Mouse (Mus musculus): ENCODE measurements around the gene 4933405L10Rik.
A peak's percentile ranks its signal among the peaks of the same experiment; 100 is the strongest.

Gene 4933405L10Rik

GRCm38 (mm10) chr8:105700966-105701824, 6.3 kb upstream of the 4933405L10Rik start, which contains the start of the genes Acd and Pard6a:
Acd (minus strand) TSS chr8:105701102.
Pard6a (plus strand) TSS chr8:105701148.
- peak; percentile 99 for DNase-seq (ENCODE audit: low spot score)

- DNase-seq (ENCODE audit: low spot score) = no peak
These were observed 5.5 kb upstream of the 4933405L10Rik start for GRCm38 (mm10) chr8:105702001-105702401.

- no peak for DNase-seq (ENCODE audit: low spot score)
These were observed 4.6 kb upstream of the 4933405L10Rik start for GRCm38 (mm10) chr8:105702731-105703415.

- DNase-seq (ENCODE audit: low spot score) = no peak
These were observed 3.2 kb upstream of the 4933405L10Rik start for GRCm38 (mm10) chr8:105704146-105704812.

GRCm38 (mm10) chr8:105704955-105705354, 2.5 kb upstream of the 4933405L10Rik start:
- DNase-seq (ENCODE audit: low spot score) = no peak

- DNase-seq (ENCODE audit: low spot score) = no peak
These were observed 1.0 kb upstream of the 4933405L10Rik start for GRCm38 (mm10) chr8:105706426-105706825.

- DNase-seq (ENCODE audit: low spot score) = no peak
These were observed 1.2 kb downstream of the 4933405L10Rik start for GRCm38 (mm10) chr8:105708675-105709074.

- no peak for DNase-seq (ENCODE audit: low spot score)
These were observed 1.9 kb downstream of the 4933405L10Rik start for GRCm38 (mm10) chr8:105709317-105709716.

- no peak for DNase-seq (ENCODE audit: low spot score)
These were observed 4.8 kb downstream of the 4933405L10Rik start for GRCm38 (mm10) chr8:105712286-105712685.

- DNase-seq (ENCODE audit: low spot score) = peak; percentile 96
These were observed 6.7 kb downstream of the 4933405L10Rik start for GRCm38 (mm10) chr8:105714139-105714538.

- no peak for DNase-seq (ENCODE audit: low spot score)
These were observed 7.6 kb downstream of the 4933405L10Rik start for GRCm38 (mm10) chr8:105715042-105715441.

- DNase-seq (ENCODE audit: low spot score) = no peak
These were observed 9.0 kb downstream of the 4933405L10Rik start for GRCm38 (mm10) chr8:105716302-105716945.

- DNase-seq (ENCODE audit: low spot score) = no peak
These were observed 12.2 kb downstream of the 4933405L10Rik start for GRCm38 (mm10) chr8:105719637-105720036.

- DNase-seq (ENCODE audit: low spot score) = no peak
These were observed 15.4 kb downstream of the 4933405L10Rik start for GRCm38 (mm10) chr8:105722861-105723260.

- no peak for DNase-seq (ENCODE audit: low spot score)
These were observed 18.3 kb downstream of the 4933405L10Rik start for GRCm38 (mm10) chr8:105725726-105726125.

- no peak for DNase-seq (ENCODE audit: low spot score)
These were observed 20.1 kb downstream of the 4933405L10Rik start for GRCm38 (mm10) chr8:105727397-105728124.

- DNase-seq (ENCODE audit: low spot score) = no peak
These were observed 24.7 kb downstream of the 4933405L10Rik start for GRCm38 (mm10) chr8:105732186-105732585.

- no peak for DNase-seq (ENCODE audit: low spot score)
These were observed 31.8 kb downstream of the 4933405L10Rik start for GRCm38 (mm10) chr8:105739216-105739615.

- DNase-seq (ENCODE audit: low spot score) = peak; percentile 15
These were observed 35.8 kb downstream of the 4933405L10Rik start for GRCm38 (mm10) chr8:105743301-105743700.

- DNase-seq (ENCODE audit: low spot score) = peak; percentile 13
These were observed 43.2 kb downstream of the 4933405L10Rik start for GRCm38 (mm10) chr8:105750606-105751005.

- no peak for DNase-seq (ENCODE audit: low spot score)
These were observed 46.5 kb downstream of the 4933405L10Rik start for GRCm38 (mm10) chr8:105753916-105754315.
